Mouse (Mus musculus) layer of hippocampus, adult 11-12 months (tissue): ENCODE results near the gene Col9a2.
"Not testable (repeated sequence)": the region's sequence is repeated elsewhere in the genome, so short reads cannot be mapped to it uniquely, and the experiment has no call there.

Experiments
- DNase-seq: peaks from one replicate; pipeline ENCODE4 v3.0.0; 2022; ENCODE audit warnings: low spot score

Gene Col9a2

DNA sequence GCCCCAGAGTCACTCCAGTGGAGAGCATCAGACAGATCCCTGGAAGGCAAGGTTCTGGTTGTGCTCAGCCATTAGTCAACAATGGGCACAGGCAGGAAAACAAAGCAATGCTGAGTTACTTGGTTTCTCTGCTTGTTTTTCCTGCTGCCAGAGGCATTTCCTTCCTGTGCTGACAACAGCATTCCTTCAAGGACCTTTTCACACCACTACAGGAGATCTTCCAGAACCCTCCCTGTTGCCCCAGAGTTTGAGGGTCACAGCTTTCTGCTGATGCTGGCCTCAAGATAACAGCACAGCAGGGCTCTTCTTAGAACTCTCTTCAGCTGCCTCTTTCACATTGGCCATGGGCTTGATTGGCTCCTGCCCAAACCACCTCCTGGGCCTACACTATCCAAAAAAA lies 17.3 kb upstream of the Col9a2 start:
- DNase-seq: no peak

GRCm38 (mm10) chr4:121023464-121023863 lies 15.7 kb upstream of the Col9a2 start:
- DNase-seq: no peak

DNA sequence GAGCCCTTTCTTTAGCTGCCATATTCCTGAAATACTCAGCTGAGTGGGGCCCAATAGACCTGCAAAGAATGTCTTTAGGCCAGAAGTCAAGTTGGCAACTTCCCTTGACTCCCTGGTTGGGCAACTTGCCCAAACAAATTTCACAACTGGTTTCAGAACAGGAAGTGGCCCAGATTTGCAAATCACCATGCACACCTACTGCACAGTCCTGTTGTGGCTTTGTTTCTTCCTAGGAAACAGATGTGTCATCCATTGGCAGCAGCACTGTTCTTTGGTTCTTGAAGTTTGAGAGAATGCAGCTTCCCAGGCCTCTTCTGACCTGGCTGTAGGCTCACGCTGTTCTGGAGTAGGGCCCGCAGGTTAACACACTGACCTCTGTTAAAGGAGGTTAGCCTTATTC lies 15.2 kb upstream of the Col9a2 start:
- DNase-seq: peak; percentile 56

DNA sequence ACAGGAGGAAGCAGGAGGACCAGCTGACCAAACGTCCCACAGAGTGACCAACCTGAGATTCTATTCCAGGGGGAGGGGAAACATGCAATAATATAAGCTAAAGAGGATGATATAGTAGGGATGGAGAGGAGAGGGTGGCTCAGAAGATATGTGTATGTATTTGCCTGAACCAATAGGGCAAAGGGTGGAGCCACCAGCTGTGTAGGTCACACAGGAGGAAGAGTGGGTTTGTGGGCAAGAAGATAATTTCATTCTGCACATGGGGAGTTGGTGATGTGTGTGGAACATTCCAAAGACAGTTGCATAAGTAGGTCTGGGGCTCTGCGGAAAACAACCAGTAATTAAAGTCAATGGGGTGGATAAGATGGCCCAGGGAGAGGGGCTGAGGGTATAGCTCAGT lies 13.5 kb upstream of the Col9a2 start:
- DNase-seq: no peak

DNA sequence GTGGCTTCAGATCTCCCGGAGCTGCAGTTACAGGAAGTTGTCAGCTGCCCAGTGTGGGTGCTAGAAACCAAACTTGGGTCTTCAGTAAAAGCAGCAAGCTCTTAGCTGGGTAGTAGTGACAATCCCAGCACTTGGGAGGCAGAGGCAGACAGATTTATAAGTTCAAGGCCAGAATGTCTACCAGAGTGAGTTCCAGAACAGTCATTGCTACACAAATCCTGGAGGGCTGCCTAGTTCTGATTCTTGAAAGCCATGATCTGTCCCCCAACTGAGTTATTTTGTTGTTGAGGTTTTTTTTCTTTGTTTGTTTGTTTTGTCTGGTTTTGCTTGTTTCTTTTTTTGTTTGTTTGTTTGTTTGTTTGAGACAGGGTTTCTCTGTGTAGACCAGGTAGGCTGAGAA lies 11.0 kb upstream of the Col9a2 start:
- no peak for DNase-seq

- DNase-seq: peak; percentile 70
Observed at GRCm38 (mm10) chr4:121028659-121029392, 10.4 kb upstream of the Col9a2 start.

- no peak for DNase-seq
Observed at GRCm38 (mm10) chr4:121029632-121030031, 9.6 kb upstream of the Col9a2 start.

- no peak for DNase-seq
Observed at GRCm38 (mm10) chr4:121031440-121031839, 7.7 kb upstream of the Col9a2 start.

DNA sequence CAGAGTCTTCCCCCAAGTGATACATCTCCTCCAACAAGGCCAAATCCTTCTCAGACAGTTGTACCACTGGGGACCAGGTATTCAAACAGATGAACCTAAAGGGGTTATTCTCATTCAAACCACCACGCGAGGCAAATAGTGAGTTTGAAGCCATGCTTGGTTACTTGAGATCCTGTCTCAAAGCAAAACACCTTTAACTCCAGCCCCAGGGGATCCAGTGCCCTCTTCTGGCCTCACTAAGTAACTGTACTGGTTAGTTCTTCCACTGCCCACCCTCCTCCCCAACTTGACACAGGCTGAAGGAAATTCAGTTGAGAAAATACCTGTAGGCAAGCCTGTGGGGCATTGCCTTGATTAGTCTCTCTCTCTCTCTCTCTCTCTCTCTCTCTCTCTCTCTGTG lies 6.2 kb upstream of the Col9a2 start:
- DNase-seq: no peak

- no peak for DNase-seq
Observed at GRCm38 (mm10) chr4:121040323-121040722, 1.1 kb downstream of the Col9a2 start.

DNA sequence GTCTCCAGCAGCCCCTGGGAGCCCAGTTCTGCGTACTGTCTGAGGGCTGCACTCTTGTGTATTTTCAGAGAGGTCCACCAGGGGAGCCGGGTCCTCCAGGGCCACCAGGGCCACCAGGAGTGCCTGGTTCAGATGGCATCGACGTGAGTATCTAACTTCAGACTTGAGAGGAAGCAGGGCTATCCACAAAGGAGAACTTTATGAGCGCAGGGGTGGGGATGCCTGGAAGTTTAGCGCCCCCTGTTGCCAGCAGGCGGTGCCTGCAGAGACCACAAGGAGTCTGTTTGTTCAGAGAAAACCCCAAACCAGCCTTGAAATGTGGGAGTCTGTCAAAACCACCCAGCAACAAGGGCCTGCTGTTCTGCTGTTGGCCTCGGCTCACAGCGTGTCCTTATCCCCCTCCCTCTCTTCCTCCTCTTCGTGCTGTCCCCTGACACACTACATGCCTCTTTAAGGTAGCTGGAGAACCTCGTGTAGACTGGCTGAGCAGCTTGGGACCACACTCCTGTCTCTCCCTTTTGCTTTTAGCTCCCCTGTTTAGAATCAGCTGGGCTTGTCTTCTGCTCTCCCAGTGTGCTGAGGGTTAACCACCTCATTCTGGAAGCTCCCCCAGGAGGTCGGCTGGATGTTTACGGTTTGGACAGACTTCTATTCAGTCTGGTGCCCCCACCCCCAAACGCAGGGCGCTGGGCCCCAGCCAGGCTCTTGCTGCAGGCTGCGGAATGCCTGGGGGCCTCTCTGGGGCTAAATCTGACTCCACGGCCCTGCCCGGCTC lies 1.9 kb downstream of the Col9a2 start:
- DNase-seq: peak; percentile 84

DNA sequence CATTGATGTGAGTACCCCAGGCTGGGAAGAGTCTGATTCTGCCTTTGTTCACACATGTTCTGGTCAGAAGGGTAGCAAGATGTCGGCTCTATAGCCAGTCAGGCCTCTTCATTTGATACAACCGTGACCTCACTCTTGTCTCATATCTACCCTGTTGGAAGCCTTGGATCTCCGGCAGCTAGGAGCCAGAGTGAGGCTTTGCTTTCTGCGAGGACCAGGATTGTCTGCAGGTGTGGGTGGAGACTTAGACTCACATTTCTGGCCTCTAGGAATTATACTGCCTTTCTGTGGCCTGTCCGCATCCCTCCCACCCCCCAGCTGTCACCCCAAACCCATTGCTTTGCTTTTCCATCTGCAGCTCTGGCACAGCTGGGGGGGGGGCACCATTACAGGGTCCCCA lies 3.3 kb downstream of the Col9a2 start:
- no peak for DNase-seq

- no peak for DNase-seq
Observed at GRCm38 (mm10) chr4:121042946-121043345, 3.8 kb downstream of the Col9a2 start.

- DNase-seq: no peak
Observed at GRCm38 (mm10) chr4:121051863-121052262, 12.7 kb downstream of the Col9a2 start.

- DNase-seq: no peak
Observed at GRCm38 (mm10) chr4:121052454-121053323, 13.5 kb downstream of the Col9a2 start.

- peak; percentile 31 for DNase-seq
Observed at GRCm38 (mm10) chr4:121056342-121056741, 17.2 kb downstream of the Col9a2 start.

GRCm38 (mm10) chr4:121057032-121057431 lies 17.8 kb downstream of the Col9a2 start:
- no peak for DNase-seq

GRCm38 (mm10) chr4:121059218-121059617 lies 20.0 kb downstream of the Col9a2 start:
- DNase-seq: not testable (repeated sequence)

GRCm38 (mm10) chr4:121065336-121065735 lies 26.2 kb downstream of the Col9a2 start:
- DNase-seq: no peak

DNA sequence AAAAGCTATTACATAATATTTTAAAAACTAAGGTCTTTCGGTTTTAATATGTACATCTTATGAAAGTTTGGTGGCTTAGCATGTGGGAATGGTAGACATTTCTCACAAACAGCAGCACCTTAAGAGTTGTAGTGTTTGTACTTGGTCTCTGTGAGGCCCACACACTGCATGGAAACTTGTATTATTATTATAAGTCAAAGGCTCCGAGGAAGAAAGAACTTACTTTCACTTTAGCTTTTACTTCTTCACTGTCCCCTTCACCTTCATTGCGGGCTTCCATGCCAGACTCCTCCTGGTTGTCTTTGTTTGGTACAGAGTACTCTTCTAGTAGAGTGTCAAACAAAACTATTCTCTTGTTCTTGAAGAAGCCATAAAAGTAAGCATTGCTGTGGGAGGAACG lies 35.1 kb downstream of the Col9a2 start:
- DNase-seq: no peak

GRCm38 (mm10) chr4:121077915-121078646 lies 38.9 kb downstream of the Col9a2 start:
- no peak for DNase-seq

- DNase-seq: no peak
Observed at GRCm38 (mm10) chr4:121080395-121080794, 41.2 kb downstream of the Col9a2 start.
